Mouse (Mus musculus): ENCODE measurements around the gene Sycp2.

DNA sequence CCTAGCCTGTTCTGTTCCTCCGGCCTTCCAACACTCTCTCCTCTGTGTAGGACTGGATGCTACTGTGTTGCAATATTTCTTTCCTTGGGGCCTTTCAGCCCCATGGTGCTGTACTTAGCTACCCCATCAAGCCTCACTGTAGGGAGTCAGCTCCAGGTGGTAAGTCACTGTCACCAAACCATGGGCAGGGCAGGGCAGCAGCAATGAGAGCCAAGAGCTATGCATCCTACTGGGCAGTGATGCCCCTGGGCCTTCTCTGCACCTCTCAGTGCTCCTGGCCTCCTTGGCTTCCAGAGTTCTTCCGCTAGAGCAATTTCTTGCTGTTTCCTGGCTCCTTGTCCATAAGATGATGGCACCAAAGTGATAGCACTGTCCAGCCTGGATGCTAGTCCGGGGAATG, 83.1 kb downstream of the Sycp2 start:
- no peak for TF ChIP-seq CTCF (IDR thresholded peaks at IDR 0.05; ENCODE audit: borderline replicate concordance, extremely low read depth, insufficient read depth, insufficient read length)
- no peak for TF ChIP-seq POLR2A (IDR thresholded peaks at IDR 0.05; ENCODE audit: borderline replicate concordance, extremely low read depth, insufficient read depth, insufficient read length, poor library complexity, severe bottlenecking)

All from brain, embryonic 14.5 days (tissue).